Comparison of ENCODE assay signal across 19 mouse cellular contexts in genomic region chr11:106665841-106666240, GRCm38 (mm10). TPM values are rescaled to one million over a fixed set of nuclear protein-coding genes. Genes with fewer than 3 reads are reported as not detected.
DNase-seq lines count a peak whose midpoint lies in the region; ATAC-seq lines count a peak whose summit lies in the region.
"Had no signal": no experiment of that assay in that cellular context is flagged by ENCODE, and none has a peak within 500 bp of the region (broad histone marks: within the 10 kb centered on the region; RNA-seq: fewer than 3 reads in every experiment).

No protein-coding gene starts in this region.

- 71% methylated on average over 2 of the region's 2 CpGs for WGBS in heart, embryonic 10.5 days
- 75% methylated on average over 2 of the region's 2 CpGs for WGBS in lung, embryonic 15.5 days
- 83% methylated on average over 2 of the region's 2 CpGs for WGBS in stomach, embryonic 15.5 days
- 90% methylated on average over 2 of the region's 2 CpGs for WGBS in forebrain, embryonic 13.5 days

- H3K27me3 ChIP-seq in heart, embryonic 10.5 days (ENCODE audit: insufficient read depth, poor library complexity, severe bottlenecking) = no peaks in the 10 kb centered on the region
- no peaks in the 10 kb centered on the region for H3K27me3 ChIP-seq in lung, embryonic 15.5 days
- H3K27me3 ChIP-seq in stomach, embryonic 15.5 days (replicated peaks) = no peaks in the 10 kb centered on the region
- no peaks in the 10 kb centered on the region for H3K27me3 ChIP-seq in forebrain, embryonic 13.5 days
- H3K27me3 ChIP-seq: limb, embryonic 13.5 days; liver, embryonic 15.5 days; midbrain, embryonic 13.5 days had no signal

- peak overlapping the region; percentile 37 for H3K27ac ChIP-seq in heart, embryonic 10.5 days
- H3K27ac ChIP-seq in lung, embryonic 15.5 days = peak overlapping the region; percentile 21; the same call in 1 of the 2 replicates
- H3K27ac ChIP-seq in stomach, embryonic 15.5 days = peak overlapping the region; percentile 6; the same call in 1 of the 2 replicates
- no peak overlapping the region for H3K27ac ChIP-seq in forebrain, embryonic 13.5 days
- H3K27ac ChIP-seq: hindbrain, postnatal 0 days; limb, embryonic 13.5 days; liver, embryonic 15.5 days; midbrain, embryonic 13.5 days had no signal

- no peak overlapping the region for H3K4me2 ChIP-seq in lung, embryonic 15.5 days
- no peak overlapping the region for H3K4me2 ChIP-seq in stomach, embryonic 15.5 days
- no peak overlapping the region for H3K4me2 ChIP-seq in forebrain, embryonic 13.5 days
- H3K4me2 ChIP-seq: limb, embryonic 13.5 days; liver, embryonic 15.5 days; midbrain, embryonic 13.5 days had no signal

- no peaks in the 10 kb centered on the region for H3K9me3 ChIP-seq in heart, embryonic 10.5 days
- no peaks in the 10 kb centered on the region for H3K9me3 ChIP-seq in lung, embryonic 15.5 days
- no peaks in the 10 kb centered on the region for H3K9me3 ChIP-seq in stomach, embryonic 15.5 days
- no peaks in the 10 kb centered on the region for H3K9me3 ChIP-seq in forebrain, embryonic 13.5 days (replicated peaks)
- H3K9me3 ChIP-seq: G1E; limb, embryonic 13.5 days; liver, embryonic 15.5 days; midbrain, embryonic 13.5 days had no signal

- H3K36me3 ChIP-seq in heart, embryonic 10.5 days = no peaks in the 10 kb centered on the region
- no peaks in the 10 kb centered on the region for H3K36me3 ChIP-seq in lung, embryonic 15.5 days
- H3K36me3 ChIP-seq in stomach, embryonic 15.5 days = no peaks in the 10 kb centered on the region
- H3K36me3 ChIP-seq in forebrain, embryonic 13.5 days (ENCODE audit: poor library complexity, severe bottlenecking) = no peaks in the 10 kb centered on the region
- H3K36me3 ChIP-seq: G1E; limb, embryonic 13.5 days; liver, embryonic 15.5 days; midbrain, embryonic 13.5 days had no signal

- no peak overlapping the region for H3K9ac ChIP-seq in lung, embryonic 15.5 days
- H3K9ac ChIP-seq in stomach, embryonic 15.5 days = no peak overlapping the region
- no peak overlapping the region for H3K9ac ChIP-seq in forebrain, embryonic 13.5 days
- H3K9ac ChIP-seq: forebrain, postnatal 0 days; limb, embryonic 13.5 days; liver, embryonic 15.5 days; midbrain, embryonic 13.5 days had no signal

- ATAC-seq in lung, embryonic 15.5 days (ENCODE audit: borderline replicate concordance, extremely low read depth, low FRiP score, low TSS enrichment) = no peak
- ATAC-seq in stomach, embryonic 15.5 days (ENCODE audit: insufficient read depth, low FRiP score, low read depth) = no peak
- ATAC-seq in forebrain, embryonic 13.5 days = no peak
- ATAC-seq: forebrain, postnatal 0 days; hindbrain, postnatal 0 days; midbrain, embryonic 13.5 days had no signal

- H3K4me1 ChIP-seq in heart, embryonic 10.5 days = peaks cover 29% of the 10 kb centered on the region
- H3K4me1 ChIP-seq in lung, embryonic 15.5 days = peaks cover 35% of the 10 kb centered on the region
- peaks cover 11% of the 10 kb centered on the region; the same call in 1 of the 2 replicates for H3K4me1 ChIP-seq in stomach, embryonic 15.5 days
- H3K4me1 ChIP-seq in forebrain, embryonic 13.5 days = peaks cover 24% of the 10 kb centered on the region

- no peak for DNase-seq in heart, embryonic 10.5 days (ENCODE audit: low spot score)
- DNase-seq in heart, adult 18-20 months = no peak
- no peak for DNase-seq in lung, postnatal 25 days (ENCODE audit: low spot score)
- peak; percentile 50 for DNase-seq in ZHBTc4 (ENCODE audit: low read depth, low spot score)
- DNase-seq: cerebellum, adult 9-10 months; embryo, embryonic 11 days; forebrain, postnatal 0 days; kidney, adult 9 months; layer of hippocampus, adult 9-11 months; right cerebral cortex, adult 18-20 months had no signal

- H3K4me3 ChIP-seq in heart, embryonic 10.5 days = no peak overlapping the region
- H3K4me3 ChIP-seq in lung, embryonic 15.5 days = no peak overlapping the region
- H3K4me3 ChIP-seq in stomach, embryonic 15.5 days (replicated peaks) = no peak overlapping the region
- H3K4me3 ChIP-seq in forebrain, embryonic 13.5 days = no peak overlapping the region
- H3K4me3 ChIP-seq: limb, embryonic 13.5 days; liver, embryonic 15.5 days; midbrain, embryonic 13.5 days; myocyte had no signal

RNA-seq across cellular contexts. Expression of gene Tex2, which starts 52.6 kb away (rescaled TPM):
- polyA plus RNA-seq in heart, embryonic 10.5 days (2016; fragmentation: Nextera tagmentation; extraction: Ambion mirVana) = 12.5 and 17.9 TPM in 2 replicates
- 10 to 100 TPM; 41.5 to 42.0 TPM for total RNA-seq in heart, adult 18-20 months (2021)
- 9.7 and 9.8 TPM in 2 replicates for polyA plus RNA-seq in lung, embryonic 15.5 days (2015; fragmentation: Nextera tagmentation; extraction: Ambion mirVana)
- polyA plus RNA-seq in stomach, embryonic 15.5 days (2015; fragmentation: Nextera tagmentation; extraction: Ambion mirVana) = 10.3 and 11.9 TPM in 2 replicates
- 9.6 and 10.7 TPM in 2 replicates for polyA plus RNA-seq in forebrain, embryonic 13.5 days (2015; fragmentation: Nextera tagmentation; extraction: Ambion mirVana)
